Mouse (Mus musculus) left cerebral cortex, adult 8-10 months (tissue): ENCODE measurements around the gene Ccdc122. TPM values are rescaled to one million over a fixed set of nuclear protein-coding genes. Genes with fewer than 3 reads are reported as not detected.
"Not testable (repeated sequence)": the region's sequence is repeated elsewhere in the genome, so short reads cannot be mapped to it uniquely, and the experiment has no call there.

ENCODE experiments used
- DNase-seq, 2 experiments: peaks; one replicate each; pipeline ENCODE4 v3.0.0; 2022; ENCODE audit warnings: low spot score in 2 of 2
- total RNA-seq, 4 experiments: library from RNA; stranded (reverse); gene quantifications; 2 replicates each; pipeline ENCODE4 v1.2.4; 2022

Gene Ccdc122
- 1 to 10 TPM; 1.4 to 2.7 (median 2.2) TPM for total RNA-seq

DNA sequence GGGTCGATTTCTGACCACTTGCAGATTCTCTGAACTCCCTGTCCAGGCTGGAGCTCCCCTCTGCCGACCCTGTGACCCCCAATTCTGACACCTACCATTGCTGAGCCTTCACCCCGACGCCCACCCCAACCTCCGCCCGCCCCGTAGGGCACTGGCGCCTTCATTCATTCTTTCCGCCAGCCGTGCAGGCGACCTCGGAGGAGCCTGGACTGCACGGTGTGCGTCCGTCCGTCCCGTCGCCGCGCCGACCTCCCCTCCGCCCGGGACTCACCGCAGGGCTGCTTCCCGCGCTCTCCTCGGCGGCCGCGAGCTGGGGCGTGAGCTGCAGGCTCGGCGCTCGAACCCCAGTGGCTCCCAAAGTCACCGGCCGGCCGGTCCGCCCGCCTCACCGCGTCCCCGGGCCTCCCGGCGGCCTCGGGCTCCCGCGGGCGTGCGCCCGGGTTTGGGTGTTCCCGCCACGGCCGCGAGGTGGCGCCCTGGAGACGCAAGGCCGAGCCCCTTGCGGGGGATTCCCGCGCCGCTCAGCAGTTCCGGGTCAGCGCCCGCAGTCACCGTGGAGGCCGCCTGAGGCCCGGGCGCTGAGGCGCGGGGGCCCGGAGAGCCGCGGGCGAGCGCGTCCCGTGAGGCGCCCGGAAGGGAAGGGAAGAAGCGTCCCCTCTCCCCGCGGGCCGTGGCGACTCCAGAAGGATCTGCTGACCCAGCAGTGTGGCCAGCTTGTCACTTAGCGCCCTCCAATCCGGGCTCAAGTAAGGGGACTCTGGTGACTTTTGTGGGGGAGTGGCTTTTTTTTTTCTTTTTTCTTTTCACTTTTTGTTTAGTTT lies at the start of gene Ccdc122, which contains the start of gene Lacc1:
Gene Ccdc122, plus strand, starts transcription at position 547 of the 821 bp plus-strand sequence.
Gene Lacc1, minus strand, starts transcription at position 679 of the 821 bp plus-strand sequence.
- peak; percentile 28 to 60 for DNase-seq

DNA sequence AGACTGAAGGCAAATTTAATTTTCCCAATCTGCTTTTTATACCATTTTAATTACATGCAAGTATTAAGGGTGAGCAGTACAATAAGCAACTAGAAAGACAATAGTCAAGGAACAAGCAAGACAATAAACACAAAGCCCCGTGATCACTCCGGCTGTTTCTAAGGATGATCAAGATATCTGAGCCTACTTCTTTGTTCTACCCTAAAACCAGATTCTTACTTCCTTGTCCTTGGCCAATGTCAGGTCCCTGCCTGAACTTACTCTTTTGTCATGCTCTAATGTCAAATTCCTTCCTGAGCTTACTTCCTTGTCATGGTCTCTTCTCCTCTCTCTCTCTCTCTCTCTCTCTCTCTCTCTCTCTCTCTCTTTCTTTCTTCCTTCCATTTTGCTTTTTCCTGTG lies 46.2 kb upstream of the Ccdc122 start:
- DNase-seq, result not testable (repeated sequence)

DNA sequence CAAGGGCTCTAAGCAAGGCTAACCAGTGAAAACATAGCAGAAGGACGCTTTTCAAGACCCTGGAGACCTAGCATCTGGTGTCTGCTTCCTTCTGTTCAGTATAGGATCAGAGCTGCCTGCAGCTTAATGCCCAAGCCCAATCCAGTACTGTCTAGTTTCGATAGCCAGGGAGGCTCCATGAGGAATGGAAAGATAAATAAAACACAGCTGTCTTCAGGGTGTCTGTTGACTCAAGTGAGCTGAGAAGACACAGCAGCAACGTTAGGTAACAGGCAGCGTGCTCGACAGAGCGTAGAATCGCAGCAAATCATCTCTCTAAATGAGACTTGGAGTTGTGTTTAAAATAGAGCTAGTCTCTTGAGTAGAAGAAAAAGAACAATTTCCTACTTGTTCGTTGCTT lies 31.8 kb upstream of the Ccdc122 start:
- no peak for DNase-seq

DNA sequence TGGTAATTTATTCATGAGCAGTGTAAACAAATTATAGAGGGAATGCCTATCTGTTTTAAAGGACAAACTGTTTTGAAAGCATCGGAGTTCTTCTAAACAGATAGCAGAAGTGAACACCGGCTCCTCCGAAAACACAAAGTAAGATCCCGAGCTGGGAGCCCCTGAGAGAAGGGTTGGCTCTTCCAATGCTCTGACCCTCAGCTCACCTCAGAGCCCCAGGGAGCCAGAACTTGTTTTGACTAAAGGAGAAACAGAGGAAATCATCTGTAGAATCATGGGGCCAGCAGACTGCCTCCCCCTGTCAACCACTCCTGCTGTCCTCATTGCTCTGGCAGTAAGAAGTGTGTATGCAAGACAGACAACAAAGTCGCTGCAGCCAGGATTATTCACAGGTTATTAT lies 31.0 kb upstream of the Ccdc122 start:
- no peak for DNase-seq

DNA sequence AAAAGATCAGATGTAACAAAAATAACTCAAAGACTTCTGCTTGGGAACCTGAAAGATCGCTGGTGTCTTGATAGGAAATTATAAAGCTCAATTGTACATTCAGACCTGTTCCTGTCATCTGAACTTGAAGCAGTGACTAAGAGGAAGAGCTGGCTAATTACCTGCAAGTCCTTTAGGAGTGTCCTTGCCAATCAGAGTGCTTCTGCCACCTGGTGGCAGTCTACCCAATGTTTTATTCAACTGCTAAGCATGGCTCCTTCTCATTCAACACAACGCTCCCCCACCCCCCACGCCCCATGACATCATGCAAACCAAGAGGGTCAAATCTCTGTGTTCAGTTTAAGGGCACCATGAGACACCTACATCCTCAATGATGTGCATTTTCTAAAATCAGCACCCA lies 28.3 kb upstream of the Ccdc122 start:
- DNase-seq, result peak; percentile 27 to 50

DNA sequence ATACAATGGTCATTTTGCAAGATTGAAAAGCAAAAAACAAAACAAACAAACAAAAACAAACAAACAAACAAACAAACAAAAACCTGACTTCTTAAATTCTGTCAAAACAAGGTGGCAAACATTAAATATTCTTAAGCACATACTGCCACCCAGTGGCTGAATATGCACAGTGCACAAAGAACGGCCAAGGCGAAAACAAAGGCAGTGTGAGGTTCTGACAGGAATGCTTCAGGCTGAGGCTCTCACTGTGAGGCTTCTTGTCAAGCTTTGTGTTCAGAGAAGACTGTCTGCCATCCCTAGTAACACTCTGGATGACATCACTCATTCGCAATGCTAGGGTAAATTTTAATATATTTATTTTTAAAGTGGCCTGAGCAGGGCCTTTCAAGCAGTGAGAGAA lies 24.8 kb upstream of the Ccdc122 start:
- peak; percentile 39 to 70 for DNase-seq

DNA sequence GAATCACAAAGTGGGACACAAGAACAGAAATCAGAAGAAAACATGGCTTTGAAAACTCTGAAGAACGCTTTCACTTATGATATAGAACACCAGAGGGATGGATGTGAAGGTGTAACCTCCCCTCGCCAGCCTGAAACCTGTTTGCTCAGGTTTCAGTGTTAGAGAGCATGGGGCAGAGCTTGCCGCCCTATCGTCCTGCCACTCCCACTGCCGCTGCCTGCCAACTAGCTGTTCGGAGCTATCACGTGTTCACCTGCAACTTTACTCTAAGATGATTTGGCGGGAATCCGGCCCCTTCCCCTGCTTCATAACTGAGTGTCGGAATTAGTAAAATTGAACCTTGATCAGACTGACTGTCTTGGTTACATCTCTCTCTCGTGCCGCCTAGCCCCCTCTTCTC lies 19.8 kb upstream of the Ccdc122 start:
- not testable (repeated sequence) for DNase-seq

DNA sequence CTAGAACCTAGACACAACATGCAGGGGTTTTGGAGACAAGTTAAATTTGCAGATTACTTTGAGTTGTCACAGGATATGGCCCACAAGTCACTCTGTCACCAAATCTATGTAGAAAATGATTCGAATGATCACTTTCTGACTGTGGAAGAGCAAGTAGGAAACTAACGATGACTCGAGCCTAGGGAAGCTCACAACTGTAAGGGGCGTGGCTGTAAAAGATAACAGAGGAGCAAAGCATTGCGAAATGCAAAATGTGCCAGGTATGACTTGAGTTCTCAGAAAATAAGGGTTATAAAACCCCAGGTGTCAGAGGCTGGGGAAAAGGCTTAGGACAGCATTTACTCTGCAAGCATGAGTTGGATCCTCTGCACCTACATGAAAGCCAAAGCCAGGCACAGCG lies 19.4 kb upstream of the Ccdc122 start:
- DNase-seq, result no peak

DNA sequence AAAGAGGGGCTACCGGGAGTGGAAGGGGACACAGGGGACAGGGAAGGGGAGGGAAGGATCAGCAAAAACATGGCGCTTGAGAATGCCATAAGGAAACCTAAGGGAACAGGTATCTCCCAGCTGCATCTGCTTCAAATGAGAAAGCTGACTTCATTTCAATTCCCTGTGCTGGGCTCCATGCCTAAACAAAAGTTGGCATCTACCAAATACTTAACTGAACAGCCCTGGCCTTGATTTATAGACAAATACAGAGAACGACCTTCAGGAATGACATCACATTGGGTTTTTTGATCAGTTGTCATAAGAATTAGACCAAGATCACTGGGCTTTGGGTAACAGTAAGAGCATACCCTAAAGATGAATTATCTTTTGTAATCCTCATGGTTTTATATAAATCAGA lies 12.1 kb upstream of the Ccdc122 start:
- no peak for DNase-seq

DNA sequence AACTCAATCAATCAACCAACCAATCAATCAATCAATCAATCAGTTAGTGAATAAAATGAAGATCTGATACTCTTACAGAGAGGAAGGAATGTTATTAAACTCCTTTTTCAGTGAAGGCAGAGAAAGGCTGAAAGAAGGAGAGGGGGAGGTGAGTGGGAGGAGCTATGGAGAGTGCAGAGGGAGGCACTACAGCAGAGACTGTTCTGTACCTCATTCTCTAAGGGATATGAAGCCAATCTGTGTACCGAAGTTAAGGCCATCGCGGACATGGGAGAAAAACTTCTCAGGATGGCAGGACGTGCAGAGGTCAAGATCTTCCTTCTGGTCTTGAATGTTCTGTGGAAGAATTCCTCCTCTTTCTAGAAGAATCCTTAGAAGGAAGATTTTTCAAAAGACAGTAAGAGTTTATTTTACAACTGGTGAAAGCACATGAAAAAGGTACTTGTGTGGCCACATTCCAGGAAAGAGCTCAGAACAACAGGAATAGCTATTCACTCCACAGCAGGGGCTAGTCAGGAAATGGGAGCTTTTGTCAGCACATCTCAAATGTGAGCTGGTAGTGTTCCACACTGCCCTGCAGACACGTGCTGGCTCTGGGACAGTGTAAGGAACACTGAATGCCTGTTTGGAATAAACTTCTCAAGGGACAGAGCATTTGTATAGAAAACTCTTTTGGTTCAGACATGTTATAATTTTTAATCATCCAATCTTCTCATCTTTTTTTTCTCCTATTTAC lies 7.1 kb upstream of the Ccdc122 start:
- no peak for DNase-seq

DNA sequence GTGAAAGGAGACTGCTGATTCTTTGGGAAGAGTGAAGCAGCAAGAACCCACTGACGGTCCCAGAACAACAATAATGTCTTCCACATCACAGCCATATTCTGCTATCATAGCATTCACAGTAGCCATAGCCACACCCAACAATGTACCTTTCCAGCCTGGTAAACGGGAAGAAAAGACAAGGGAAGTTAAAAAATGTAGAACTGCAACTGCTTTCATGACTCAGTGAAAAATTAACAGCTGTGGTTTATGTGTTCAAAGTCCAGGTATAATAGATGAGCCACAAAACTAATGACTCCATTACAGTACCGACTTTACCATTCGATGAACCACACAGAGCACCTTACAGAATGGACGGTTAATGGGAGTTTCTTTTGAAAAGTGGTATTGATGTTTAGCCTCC lies 5.8 kb upstream of the Ccdc122 start:
- DNase-seq, result no peak

DNA sequence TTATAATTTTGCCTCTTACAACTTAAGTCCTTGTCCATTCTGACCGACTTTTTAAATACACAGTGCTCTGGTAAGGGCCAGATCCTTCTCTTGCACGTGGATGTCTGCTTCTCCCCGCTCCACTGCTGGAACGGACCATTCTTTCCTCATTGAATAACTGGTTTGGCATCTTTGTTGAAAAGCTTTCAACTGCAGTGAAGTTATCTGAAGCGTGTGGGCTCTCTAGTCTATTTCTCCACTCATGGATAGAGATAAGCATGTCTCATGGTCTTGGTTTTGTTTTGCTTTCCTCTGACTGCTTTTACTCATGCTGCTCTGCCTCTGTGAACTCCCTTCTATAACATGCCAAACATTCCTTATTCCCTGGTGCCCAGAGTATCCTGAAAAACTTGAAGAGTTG lies 4.1 kb upstream of the Ccdc122 start:
- no peak for DNase-seq

DNA sequence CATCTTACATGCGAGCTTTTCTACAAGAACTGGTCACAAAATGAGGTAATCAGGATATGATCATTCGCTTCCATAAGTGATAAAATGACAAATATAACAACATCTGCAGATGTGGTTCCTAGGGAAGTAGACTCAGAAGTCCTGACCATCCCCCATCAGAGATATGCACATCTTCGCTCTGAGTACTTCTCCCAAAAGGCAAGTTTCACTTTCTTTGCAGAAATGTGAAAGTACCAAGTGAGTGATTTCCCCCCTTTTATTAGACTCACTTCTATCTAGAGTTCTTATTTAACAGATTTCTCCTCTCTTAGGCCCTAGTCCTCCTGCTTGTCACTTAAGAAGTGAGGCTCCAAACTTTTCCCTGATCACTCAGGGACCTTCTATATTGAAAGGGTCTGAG lies 3.2 kb upstream of the Ccdc122 start:
- DNase-seq, result no peak

DNA sequence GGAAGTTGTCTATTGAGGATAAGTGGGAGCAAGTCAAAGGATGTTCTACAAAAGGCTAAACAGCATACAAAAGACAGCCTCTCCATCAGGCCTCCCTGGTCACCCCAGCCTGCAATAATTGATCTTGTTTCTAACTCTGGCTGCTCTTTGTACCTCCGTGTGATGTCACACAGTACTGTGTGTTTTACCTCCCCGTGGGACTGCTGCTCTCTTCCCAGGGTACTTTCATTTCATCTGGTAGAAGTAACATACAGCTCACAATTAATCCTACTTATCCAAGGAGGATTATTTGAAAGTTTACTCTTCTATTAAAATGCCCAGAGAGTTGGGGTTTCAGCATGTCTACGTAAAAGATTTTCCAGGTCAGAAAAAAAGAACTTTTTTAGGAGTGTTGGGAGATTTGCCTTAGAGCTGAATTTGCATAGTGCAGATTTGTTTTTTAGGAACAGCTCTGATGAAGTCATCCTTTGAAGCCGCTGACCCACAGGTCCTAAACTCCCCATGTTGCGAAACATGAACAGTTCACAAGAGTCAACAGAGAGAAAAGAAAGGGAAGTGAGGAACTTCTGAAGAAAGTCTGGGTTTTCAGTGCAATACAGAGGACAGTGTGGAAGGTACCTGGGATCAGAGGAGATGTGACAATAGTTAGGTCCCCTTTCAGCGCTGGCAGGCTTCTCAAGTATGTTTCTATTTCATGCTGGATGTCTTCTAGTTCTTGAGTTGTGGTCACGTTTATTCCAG lies 2.2 kb upstream of the Ccdc122 start:
- DNase-seq, result no peak

DNA sequence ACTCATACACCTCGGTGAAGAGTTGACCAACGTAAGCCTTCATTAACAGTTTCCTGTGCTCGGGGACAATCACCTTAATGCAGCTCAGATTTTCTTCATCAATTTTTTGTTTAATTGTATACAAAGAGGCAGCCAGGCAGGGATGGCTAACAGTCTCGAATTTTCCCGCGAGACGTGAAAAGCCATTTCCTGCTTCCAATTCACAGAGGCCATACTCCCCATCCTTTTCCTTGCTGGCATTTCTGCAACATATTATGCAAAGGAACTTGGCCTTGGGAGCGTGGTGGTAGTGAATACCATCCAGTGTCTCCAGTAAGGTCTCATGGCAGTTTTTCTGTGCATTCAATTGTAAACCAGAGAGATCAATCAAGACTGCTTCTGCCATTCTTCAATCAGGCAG lies 1.6 kb upstream of the Ccdc122 start:
- no peak for DNase-seq

DNA sequence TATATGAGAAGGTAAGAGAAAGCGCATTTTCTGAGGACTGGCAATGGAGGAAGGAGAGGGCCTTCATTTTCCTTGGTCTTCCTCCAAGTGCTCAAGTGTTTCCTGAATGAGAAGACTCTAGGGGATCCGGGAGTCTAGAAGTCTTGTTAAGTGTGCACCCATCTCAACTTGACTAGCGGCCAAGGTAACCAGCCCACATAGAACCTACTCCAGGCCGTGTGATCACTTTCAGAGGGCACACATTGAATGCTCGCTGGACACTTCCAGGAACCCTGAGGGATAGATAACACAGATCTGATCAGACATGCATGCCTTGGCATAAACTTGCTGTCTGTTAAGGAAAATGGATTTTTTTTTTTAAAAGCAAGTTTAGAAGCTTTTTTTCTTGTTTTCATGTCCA lies 758 bp downstream of the Ccdc122 start:
- no peak for DNase-seq

DNA sequence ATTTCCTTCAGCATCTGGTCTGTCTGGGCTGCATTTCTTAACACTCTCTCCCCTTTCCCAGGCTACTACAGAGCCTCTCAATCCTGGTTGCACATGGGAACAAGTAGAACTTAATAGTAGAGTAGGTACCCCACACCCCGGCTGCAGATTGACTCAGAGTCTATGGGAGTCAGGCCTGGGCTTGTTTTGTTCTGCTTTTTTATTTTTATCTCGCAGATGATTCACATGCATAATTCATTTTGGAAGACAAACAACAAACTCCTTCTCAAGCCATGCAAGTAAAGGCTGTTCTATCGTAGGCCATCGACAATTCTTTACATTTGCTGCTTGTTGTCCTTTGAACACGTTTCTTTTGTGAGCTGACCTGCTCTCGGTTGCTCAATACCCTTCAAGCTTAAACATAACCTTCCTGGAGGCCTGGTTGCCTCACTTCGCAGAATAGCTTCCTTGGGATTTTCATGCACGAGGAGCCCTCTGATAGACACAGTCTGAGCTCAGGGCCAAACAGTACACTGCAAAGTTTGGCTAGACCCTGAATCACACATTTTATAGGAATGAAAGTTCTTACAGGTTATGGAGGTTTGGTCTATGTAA lies 1.4 kb downstream of the Ccdc122 start:
- DNase-seq, result no peak

DNA sequence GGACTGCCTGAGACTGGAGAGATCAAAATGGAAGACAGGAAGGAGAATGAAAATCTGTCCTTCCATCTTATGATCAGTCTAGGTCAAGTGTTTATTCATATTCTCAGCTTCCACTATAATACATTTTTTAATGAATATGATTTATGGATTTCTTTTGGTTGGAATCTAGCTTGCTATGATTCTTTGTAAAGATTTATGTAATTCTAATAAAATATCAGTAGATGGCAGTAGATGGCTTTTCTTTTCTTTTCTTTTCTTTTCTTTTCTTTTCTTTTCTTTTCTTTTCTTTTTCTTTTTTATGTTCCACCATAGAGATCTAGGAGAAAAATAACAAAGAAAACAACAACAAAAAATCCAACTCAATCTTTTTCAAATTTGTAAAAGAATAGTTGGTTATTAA lies 16.7 kb downstream of the Ccdc122 start:
- no peak for DNase-seq

DNA sequence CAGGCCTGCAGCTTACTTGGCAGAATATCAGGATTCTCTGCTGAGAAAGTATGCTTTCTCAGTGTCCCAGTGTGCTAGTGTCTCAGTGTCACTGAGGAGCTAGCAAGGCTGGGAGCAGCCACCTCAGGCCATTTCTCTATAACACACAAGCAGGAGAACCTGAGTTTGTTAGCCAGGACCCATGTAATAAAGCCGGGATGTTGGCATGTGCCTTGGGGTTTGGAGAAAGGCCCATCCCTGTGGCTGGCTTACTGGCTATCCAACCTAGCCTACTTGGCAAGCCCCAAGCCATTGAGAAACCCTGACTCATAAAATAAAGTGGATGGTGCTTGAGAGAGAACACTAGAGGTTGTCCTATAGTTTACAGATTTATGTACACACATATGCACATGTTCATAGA lies 32.8 kb downstream of the Ccdc122 start:
- DNase-seq, result no peak

DNA sequence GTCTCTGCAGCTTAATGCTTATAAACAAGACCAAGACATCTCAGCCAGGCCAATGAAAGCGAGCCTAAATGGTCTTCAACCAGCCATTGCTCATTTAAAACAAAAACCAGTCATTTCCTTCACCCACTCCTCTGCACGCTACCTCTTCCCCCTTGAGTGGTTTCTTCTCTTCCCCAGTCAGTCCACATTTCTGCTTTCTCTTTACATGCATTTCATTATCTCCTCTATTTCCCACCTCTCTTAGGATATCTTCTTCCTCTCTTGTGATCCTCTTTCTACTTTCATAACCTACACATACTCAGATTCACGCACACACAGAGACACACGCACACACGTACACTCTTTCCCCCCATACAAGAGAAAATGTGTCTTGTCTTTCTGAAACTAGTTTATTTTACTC lies 44.7 kb downstream of the Ccdc122 start:
- DNase-seq, result no peak

DNA sequence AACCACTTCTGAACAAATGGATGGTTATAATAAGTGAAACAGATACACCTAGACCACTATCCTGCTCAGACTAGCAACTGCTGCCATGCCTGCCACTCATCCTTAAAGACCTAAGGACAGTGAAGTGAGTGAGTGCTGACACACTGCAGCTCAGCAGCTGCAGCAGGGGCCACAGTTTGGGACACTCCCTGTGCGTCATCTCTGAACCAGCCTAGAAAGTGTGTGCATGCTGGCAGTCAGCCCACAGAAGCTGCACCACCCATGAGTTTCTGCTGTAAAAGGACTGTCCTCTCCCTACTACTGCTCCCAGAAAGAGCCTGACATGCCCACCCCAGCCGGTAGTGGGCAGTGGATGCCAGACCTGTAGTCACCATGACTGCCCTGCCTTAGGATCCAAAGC lies 63.7 kb downstream of the Ccdc122 start:
- DNase-seq, result no peak

DNA sequence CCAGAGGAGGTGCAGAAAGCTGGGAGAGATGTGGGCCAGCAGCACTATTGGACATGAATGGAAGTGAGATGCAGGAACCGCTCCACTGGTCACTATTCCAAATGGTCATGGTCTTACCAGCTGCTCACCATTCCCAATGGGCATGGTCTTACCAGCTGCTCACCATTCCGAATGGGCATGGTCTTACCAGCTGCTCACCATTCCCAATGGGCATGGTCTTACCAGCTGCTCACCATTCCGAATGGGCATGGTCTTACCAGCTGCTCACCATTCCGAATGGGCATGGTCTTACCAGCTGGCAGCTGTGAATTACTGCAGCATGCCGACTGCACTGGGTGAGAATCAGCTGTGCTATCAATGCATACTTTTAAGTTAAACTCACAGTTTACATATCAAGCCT lies 74.0 kb downstream of the Ccdc122 start:
- not testable (repeated sequence) for DNase-seq
